Mouse (Mus musculus): ENCODE data around the gene Pole4. TPM values are rescaled to one million over a fixed set of nuclear protein-coding genes. Genes with fewer than 3 reads are reported as not detected.

Pole4 gene
- 5.7 and 7.2 TPM in 2 replicates for polyA plus RNA-seq (2012; rRNA removed)

- H3K36me3 ChIP-seq (ENCODE audit: control insufficient read depth, insufficient read depth, low read length), result no peaks in the 10 kb centered on the region
- no peak for TF ChIP-seq POLR2A (IDR thresholded peaks at IDR 0.05; ENCODE audit: low read depth, low read length)
- TF ChIP-seq CTCF (IDR thresholded peaks at IDR 0.05; ENCODE audit: extremely low read depth, insufficient read length, insufficient replicate concordance, low read depth, low read length), result no peak
- H3K4me3 ChIP-seq (ENCODE audit: low read depth, low read length), result no peak within 1 kb of the TSS
- no peaks in the 10 kb centered on the region for H3K27me3 ChIP-seq (ENCODE audit: control insufficient read depth, insufficient read depth, low read length)
- H3K27ac ChIP-seq (ENCODE audit: insufficient read depth, low read depth, low read length), result no peak within 1 kb of the TSS
- 74% methylated on average over 5 of the region's 5 CpGs for WGBS
- no peaks in the 10 kb centered on the region for H3K4me1 ChIP-seq (ENCODE audit: control insufficient read depth, insufficient read depth, insufficient read length, low read length)
These were observed at the start of gene Pole4 for GRCm38 (mm10) chr6:82705221-82705620. Gene Pole4 (minus strand): TSS chr6:82705365.

- no peaks in the 10 kb centered on the region; the same call in 1 of the 2 replicates for H3K36me3 ChIP-seq (ENCODE audit: control insufficient read depth, insufficient read depth, low read length)
- WGBS, result 86% methylated on average over 6 of the region's 6 CpGs
- no peak overlapping the region for H3K27ac ChIP-seq (ENCODE audit: insufficient read depth, low read depth, low read length)
- H3K4me1 ChIP-seq (ENCODE audit: control insufficient read depth, insufficient read depth, insufficient read length, low read length), result peaks cover 35% of the 10 kb centered on the region
- no peaks in the 10 kb centered on the region for H3K27me3 ChIP-seq (ENCODE audit: control insufficient read depth, insufficient read depth, low read length)
- TF ChIP-seq POLR2A (IDR thresholded peaks at IDR 0.05; ENCODE audit: low read depth, low read length), result no peak
- no peak for TF ChIP-seq CTCF (IDR thresholded peaks at IDR 0.05; ENCODE audit: extremely low read depth, insufficient read length, insufficient replicate concordance, low read depth, low read length)
- no peak overlapping the region for H3K4me3 ChIP-seq (ENCODE audit: low read depth, low read length)
These were observed 49.6 kb upstream of the Pole4 start for GRCm38 (mm10) chr6:82754769-82755168.

GRCm38 (mm10) chr6:82753638-82754361 lies 48.6 kb upstream of the Pole4 start:
- Histone ChIP-seq H3K27me3 (ENCODE audit: control insufficient read depth, insufficient read depth, low read length) (no peaks in the 10 kb centered on the region), H3K27ac (ENCODE audit: insufficient read depth, low read depth, low read length) (peak overlapping the region; percentile 64), H3K36me3 (ENCODE audit: control insufficient read depth, insufficient read depth, low read length) (peaks cover 3% of the 10 kb centered on the region; the same call in 1 of the 2 replicates), H3K4me1 (ENCODE audit: control insufficient read depth, insufficient read depth, insufficient read length, low read length) (peaks cover 38% of the 10 kb centered on the region), H3K4me3 (ENCODE audit: low read depth, low read length) (no peak overlapping the region)
- peak; percentile 73; the same call in 1 of the 2 replicates for TF ChIP-seq CTCF (IDR thresholded peaks at IDR 0.05; ENCODE audit: extremely low read depth, insufficient read length, insufficient replicate concordance, low read depth, low read length)
- no peak for TF ChIP-seq POLR2A (IDR thresholded peaks at IDR 0.05; ENCODE audit: low read depth, low read length)
- 31% methylated on average over 14 of the region's 14 CpGs for WGBS

- H3K36me3 ChIP-seq (ENCODE audit: control insufficient read depth, insufficient read depth, low read length), result peaks cover 4% of the 10 kb centered on the region; the same call in 1 of the 2 replicates
- peaks cover 38% of the 10 kb centered on the region for H3K4me1 ChIP-seq (ENCODE audit: control insufficient read depth, insufficient read depth, insufficient read length, low read length)
- H3K27me3 ChIP-seq (ENCODE audit: control insufficient read depth, insufficient read depth, low read length), result no peaks in the 10 kb centered on the region
- no peak for TF ChIP-seq POLR2A (IDR thresholded peaks at IDR 0.05; ENCODE audit: low read depth, low read length)
- TF ChIP-seq CTCF (IDR thresholded peaks at IDR 0.05; ENCODE audit: extremely low read depth, insufficient read length, insufficient replicate concordance, low read depth, low read length), result no peak
- H3K4me3 ChIP-seq (ENCODE audit: low read depth, low read length), result no peak overlapping the region
- H3K27ac ChIP-seq (ENCODE audit: insufficient read depth, low read depth, low read length), result peak overlapping the region; percentile 64; the same call in 1 of the 2 replicates
- 54% methylated on average over 11 of the region's 11 CpGs for WGBS
These were observed 47.9 kb upstream of the Pole4 start for GRCm38 (mm10) chr6:82753061-82753460.

- Histone ChIP-seq H3K27ac (ENCODE audit: insufficient read depth, low read depth, low read length) (no peak overlapping the region), H3K27me3 (ENCODE audit: control insufficient read depth, insufficient read depth, low read length) (no peaks in the 10 kb centered on the region), H3K4me3 (ENCODE audit: low read depth, low read length) (no peak overlapping the region), H3K4me1 (ENCODE audit: control insufficient read depth, insufficient read depth, insufficient read length, low read length) (peaks cover 37% of the 10 kb centered on the region), H3K36me3 (ENCODE audit: control insufficient read depth, insufficient read depth, low read length) (peaks cover 4% of the 10 kb centered on the region; the same call in 1 of the 2 replicates)
- TF ChIP-seq POLR2A (IDR thresholded peaks at IDR 0.05; ENCODE audit: low read depth, low read length) (no peak), CTCF (IDR thresholded peaks at IDR 0.05; ENCODE audit: extremely low read depth, insufficient read length, insufficient replicate concordance, low read depth, low read length) (no peak)
- WGBS, result 94% methylated on average over 7 of the region's 7 CpGs
These were observed 46.6 kb upstream of the Pole4 start for GRCm38 (mm10) chr6:82751791-82752190.

GRCm38 (mm10) chr6:82751031-82751430 lies 45.9 kb upstream of the Pole4 start:
- TF ChIP-seq POLR2A (IDR thresholded peaks at IDR 0.05; ENCODE audit: low read depth, low read length), result no peak
- TF ChIP-seq CTCF (IDR thresholded peaks at IDR 0.05; ENCODE audit: extremely low read depth, insufficient read length, insufficient replicate concordance, low read depth, low read length), result no peak
- Histone ChIP-seq H3K4me1 (ENCODE audit: control insufficient read depth, insufficient read depth, insufficient read length, low read length) (peaks cover 38% of the 10 kb centered on the region), H3K36me3 (ENCODE audit: control insufficient read depth, insufficient read depth, low read length) (peaks cover 9% of the 10 kb centered on the region), H3K4me3 (ENCODE audit: low read depth, low read length) (no peak overlapping the region), H3K27ac (ENCODE audit: insufficient read depth, low read depth, low read length) (no peak overlapping the region), H3K27me3 (ENCODE audit: control insufficient read depth, insufficient read depth, low read length) (no peaks in the 10 kb centered on the region)
- WGBS, result 69% methylated on average over 11 of the region's 11 CpGs

- 63% methylated on average over 2 of the region's 2 CpGs for WGBS
- TF ChIP-seq CTCF (IDR thresholded peaks at IDR 0.05; ENCODE audit: extremely low read depth, insufficient read length, insufficient replicate concordance, low read depth, low read length), result no peak
- no peak for TF ChIP-seq POLR2A (IDR thresholded peaks at IDR 0.05; ENCODE audit: low read depth, low read length)
These were observed 44.9 kb upstream of the Pole4 start for GRCm38 (mm10) chr6:82750063-82750462.

More at GRCm38 (mm10) chr6:82750063-82750462, 44.9 kb upstream of the Pole4 start:
- Histone ChIP-seq H3K27me3 (ENCODE audit: control insufficient read depth, insufficient read depth, low read length) (no peaks in the 10 kb centered on the region), H3K27ac (ENCODE audit: insufficient read depth, low read depth, low read length) (peak overlapping the region; percentile 60; the same call in 1 of the 2 replicates), H3K4me3 (ENCODE audit: low read depth, low read length) (no peak overlapping the region), H3K4me1 (ENCODE audit: control insufficient read depth, insufficient read depth, insufficient read length, low read length) (peaks cover 38% of the 10 kb centered on the region), H3K36me3 (ENCODE audit: control insufficient read depth, insufficient read depth, low read length) (peaks cover 9% of the 10 kb centered on the region)

Measured in small intestine, adult 2 months (tissue).